Mouse (Mus musculus): ENCODE measurements around the gene Kcnk18. TPM values are rescaled to one million over a fixed set of nuclear protein-coding genes. Genes with fewer than 3 reads are reported as not detected.

Kcnk18 gene
- total RNA-seq, 2 experiments from 2014 or later = not detected

- no peak for DNase-seq
Measured at GRCm38 (mm10) chr19:59228376-59228775, 9.4 kb downstream of the Kcnk18 start.

- DNase-seq = no peak
Measured at GRCm38 (mm10) chr19:59232786-59233185, 13.8 kb downstream of the Kcnk18 start.

GRCm38 (mm10) chr19:59235001-59235400, 16.0 kb downstream of the Kcnk18 start:
- no peak for DNase-seq

DNA sequence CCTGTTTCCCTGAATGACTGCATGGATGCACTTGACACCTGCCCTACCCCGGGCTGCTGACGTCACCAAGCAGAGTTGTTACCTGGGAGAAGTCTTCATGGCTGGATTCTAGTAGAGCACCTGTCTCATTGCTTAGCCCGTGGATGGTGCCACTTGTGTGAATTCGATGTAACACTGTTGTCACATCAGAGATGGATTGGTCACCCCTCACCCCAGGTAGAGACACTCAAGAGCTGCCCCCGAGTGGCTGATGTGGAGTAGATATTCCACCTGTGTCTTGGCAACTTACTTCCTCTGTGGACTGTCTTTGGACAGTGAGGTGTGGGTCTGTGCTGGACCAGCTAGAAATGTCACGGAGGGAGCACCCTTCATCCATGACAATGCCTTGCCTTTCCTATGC, 17.0 kb downstream of the Kcnk18 start:
- no peak for DNase-seq

GRCm38 (mm10) chr19:59238630-59239029, 19.6 kb downstream of the Kcnk18 start:
- DNase-seq = no peak

DNA sequence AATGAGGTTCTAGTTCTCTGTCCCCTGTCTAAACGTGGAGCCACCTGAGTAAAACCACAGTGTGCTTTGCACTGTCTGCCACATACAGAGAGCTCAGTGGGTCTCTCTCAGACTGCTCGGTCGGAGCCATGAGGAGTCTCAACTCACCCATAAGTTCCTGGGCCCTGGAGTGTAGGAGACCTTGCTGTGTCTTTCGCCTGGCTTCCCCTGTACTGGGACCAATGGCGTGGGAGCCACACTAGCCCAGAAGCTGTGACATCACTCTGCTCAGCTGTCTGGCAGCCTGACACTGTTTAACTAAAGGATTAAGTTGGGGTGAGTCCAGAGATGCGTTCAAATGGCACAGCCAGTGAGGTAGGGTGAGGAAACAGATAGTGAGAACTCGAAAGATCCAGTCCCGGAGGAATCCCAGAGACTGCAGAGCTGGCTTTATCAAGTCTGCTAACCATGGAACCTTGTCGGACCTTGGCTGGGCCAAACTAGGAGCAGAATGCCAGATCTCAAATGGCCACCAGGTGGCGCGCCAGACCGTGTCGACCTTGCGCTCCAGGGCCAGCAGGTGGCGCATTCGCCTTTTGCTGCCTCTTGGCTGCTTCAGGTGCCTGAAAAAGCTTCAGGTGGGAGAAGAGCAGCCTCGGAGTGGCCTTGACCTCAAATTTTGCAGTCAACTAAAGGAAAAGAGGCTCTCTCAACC, 20.3 kb downstream of the Kcnk18 start:
- DNase-seq = peak; percentile 67

- no peak for DNase-seq
Measured at GRCm38 (mm10) chr19:59241987-59242386, 23.0 kb downstream of the Kcnk18 start.

GRCm38 (mm10) chr19:59243057-59243456, 24.0 kb downstream of the Kcnk18 start:
- DNase-seq = no peak

GRCm38 (mm10) chr19:59248144-59248543, 29.1 kb downstream of the Kcnk18 start:
- no peak for DNase-seq

DNA sequence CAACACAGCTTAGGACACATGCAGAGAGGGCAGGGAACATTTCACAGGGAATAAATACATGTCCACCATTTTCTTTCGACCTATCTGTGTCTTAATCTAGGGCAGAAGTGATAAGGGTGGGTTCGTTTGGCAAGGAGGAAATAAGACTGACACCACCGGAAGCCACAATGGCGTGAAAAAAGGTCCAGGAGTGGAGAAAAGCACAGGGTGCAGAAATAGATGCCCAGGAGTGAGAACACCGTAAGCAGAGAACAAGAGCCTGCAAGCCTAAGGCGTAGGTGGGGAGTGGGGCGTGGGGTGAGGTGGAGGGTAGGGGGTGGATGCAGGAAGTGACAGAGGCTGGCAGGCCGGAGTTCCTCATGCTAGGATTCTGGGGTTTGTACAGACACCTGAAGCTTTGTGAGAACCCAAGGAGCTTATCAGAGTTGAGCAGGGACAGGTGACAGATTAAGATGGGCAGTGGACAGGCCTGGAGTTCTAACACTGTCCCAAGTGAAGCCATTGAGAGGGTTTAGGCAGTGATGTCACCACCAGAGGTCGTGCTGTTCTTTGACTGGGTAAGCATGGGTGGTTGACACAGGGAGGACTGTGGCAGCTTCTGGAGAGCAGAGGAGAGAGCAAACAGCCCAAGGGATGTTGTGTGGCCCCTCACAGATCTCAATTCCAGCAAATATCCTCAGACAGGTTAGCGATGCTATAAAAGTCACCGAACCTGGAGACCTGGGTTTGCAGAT, 29.7 kb downstream of the Kcnk18 start:
- DNase-seq = no peak

DNA sequence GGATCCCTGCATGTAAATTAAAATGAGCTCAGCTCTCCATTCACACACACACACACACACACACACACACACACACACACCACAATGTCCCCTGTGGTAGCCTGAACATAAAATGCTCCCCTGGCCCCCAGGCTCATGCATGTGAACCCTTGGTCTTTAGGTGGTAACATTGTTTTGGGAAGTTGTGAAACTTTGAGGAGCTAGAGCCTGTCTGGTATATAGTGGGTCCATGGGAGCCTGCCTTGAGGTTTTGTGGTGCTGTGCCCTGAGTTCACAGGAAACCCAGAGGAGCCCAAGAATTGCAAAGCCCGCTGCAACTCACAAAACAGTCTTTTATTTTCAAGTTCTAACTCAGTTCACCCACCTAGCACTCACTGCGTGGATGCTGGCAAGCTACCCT, 33.6 kb downstream of the Kcnk18 start:
- no peak for DNase-seq

- DNase-seq = no peak
Measured at GRCm38 (mm10) chr19:59259633-59260032, 40.6 kb downstream of the Kcnk18 start.

GRCm38 (mm10) chr19:59260718-59261442, 41.9 kb downstream of the Kcnk18 start, which contains the start of gene Slc18a2:
Slc18a2 (plus strand) TSS chr19:59260896.
- no peak for DNase-seq

DNA sequence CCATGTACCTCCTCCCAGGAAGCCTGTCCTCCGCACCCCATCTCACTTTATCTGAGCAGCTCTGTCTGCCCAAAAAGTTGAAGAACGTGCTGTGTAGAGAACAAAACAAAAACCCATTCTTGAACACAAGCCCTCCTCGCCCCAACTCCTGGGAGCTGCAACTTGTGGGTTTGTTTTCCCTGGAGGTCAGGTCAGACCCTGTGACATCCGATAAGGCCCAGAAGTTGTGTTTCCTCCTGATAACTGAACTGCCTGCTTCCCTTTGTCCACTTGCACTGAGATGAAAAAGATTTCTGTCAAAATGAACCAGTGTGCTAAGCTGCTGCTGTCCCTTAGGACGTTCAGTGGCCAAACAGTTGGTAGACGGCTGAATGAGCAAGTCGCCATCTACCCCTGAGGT, 42.6 kb downstream of the Kcnk18 start:
- DNase-seq = no peak

GRCm38 (mm10) chr19:59263171-59263570, 44.2 kb downstream of the Kcnk18 start:
- no peak for DNase-seq

- DNase-seq = no peak
Measured at GRCm38 (mm10) chr19:59264838-59265532, 46.0 kb downstream of the Kcnk18 start.

DNA sequence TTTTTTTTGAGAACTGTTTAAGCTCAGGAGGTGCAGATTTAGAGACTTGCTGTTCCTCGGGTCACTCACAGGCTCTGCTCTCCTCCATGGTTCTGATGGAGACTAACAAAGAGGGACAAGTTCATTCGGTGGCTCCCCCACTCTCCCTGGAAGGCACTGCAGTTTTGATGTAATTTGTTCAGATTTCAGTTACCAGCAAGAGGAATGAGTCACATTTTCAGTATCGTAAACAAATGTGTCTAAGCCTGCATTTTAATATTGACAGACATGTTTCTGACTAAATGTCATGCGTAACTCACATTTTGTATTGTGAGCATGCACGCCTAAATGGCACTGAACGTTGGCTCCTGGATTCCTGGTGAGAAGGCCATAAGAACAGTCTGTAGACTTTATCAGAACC, 46.9 kb downstream of the Kcnk18 start:
- DNase-seq = no peak

DNA sequence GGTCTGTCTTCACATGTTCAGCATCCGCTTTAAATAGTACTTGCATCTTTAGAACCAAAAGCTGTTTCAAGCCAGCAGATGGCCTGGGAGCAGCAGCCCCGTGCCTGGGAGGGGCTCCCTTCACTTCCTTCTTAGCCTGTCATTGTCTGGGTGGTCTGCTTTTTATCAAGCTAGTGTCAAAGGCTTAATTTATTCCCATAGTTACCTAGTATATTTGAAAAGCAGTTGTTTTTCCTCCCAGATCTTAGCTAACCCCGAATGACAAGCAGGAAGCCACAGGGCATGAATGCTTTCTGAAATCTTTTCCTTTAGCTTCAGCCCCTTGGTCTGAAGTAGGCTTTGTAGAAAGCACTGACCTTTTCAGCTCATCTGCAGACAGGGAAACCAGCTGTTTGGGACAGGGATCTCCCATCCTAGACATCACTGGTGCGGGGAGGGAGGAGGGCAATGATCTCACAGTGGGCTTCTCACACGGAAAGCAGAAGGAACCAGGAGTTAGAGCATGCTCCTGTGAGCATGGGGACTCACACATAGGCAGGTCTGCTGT, 48.5 kb downstream of the Kcnk18 start:
- DNase-seq = no peak

DNA sequence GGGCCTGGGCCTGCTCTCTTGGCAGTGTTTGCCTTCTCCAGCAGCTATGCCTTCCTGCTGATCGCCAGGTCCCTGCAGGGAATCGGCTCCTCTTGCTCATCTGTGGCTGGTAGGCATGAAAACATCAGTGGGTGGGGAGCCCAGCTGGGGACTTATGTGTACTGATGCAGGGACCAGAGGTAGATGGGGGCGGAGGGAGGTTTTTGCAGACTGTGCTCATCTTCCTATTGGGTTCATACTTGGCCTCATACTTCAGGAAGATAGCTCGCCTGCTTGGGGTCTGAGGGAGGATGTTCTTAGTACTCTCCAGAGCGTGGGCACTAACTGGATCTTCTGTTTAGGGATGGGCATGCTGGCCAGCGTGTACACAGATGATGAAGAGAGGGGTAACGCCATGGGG, 54.2 kb downstream of the Kcnk18 start:
- no peak for DNase-seq

DNA sequence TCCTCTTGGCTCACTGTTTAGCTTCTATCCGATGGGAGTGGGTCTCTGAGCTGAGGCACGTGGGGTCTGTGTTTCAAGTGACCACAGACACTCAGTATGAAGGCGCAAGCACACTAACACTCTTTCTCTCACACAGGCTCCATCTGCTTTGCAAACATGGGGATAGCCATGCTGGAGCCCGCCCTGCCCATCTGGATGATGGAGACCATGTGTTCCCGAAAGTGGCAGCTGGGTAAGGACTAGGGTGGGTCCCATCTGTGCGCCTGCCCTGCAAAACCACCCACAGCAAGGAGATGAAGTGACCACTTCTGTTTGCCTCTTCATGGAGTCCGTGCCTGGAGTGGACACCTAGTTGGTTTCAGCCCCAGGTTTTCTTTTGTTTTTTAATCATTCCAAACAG, 57.3 kb downstream of the Kcnk18 start:
- no peak for DNase-seq

DNA sequence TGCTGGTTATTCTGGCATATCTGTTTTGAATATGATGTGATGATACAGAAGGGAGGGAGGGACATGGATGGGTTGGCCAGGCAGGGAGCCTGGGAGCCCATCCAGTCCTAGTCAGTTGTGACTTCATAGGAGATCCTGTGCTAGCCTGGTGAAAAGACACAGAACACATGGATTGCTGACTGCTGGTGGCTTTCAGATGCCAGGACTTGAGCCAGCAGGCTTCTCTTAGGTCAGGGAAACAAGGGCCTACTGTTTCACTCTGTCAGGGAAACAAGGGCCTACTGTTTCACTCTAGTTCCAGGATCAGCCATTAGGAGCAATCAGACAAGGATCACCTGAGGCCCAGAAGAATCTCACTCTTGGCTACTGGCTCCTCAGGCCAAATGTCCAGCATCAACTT, 61.8 kb downstream of the Kcnk18 start:
- DNase-seq = no peak

DNA sequence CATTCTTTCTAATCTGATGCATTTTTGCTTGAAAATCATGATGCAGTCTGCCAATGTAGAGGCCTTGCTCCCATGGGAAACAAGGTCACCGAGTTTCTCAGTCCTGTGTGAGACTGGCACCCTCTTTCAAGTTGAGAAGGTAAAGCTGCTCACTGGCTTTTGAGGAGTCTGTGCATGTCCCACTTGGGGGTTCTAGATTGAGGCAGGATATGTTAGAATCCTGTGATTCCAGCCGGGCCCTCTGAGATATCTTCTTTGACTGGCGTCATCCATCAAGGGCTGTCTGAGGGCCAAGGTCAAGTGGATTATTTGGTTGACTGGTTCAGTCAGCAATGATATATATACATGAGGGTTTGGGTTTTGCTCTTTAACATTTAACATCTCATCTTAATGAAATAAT, 63.0 kb downstream of the Kcnk18 start:
- no peak for DNase-seq
